Mouse (Mus musculus) stomach, embryonic 16.5 days (tissue): ENCODE data around the gene Gfra1. TPM values are rescaled to one million over a fixed set of nuclear protein-coding genes. Genes with fewer than 3 reads are reported as not detected.

ENCODE experiments used
- ATAC-seq: fragments of 200-750 bp; cut with Nextera tagmentation; 2 replicates; pipeline ENCODE4 v1.8.0; 2017; ENCODE audit warnings: moderate number of reproducible peaks, moderate TSS enrichment; ENCODE audit not compliant: insufficient read depth, low FRiP score
- H3K27ac ChIP-seq: fragments of 300-500 bp; sonication (generic); 2 replicates; pipeline ENCODE4 v1.5.1; 2014; ENCODE audit warnings: low read length
- H3K27me3 ChIP-seq: fragments of 300-500 bp; sonication (generic); 2 replicates; pipeline ENCODE4 v1.6.1; 2014; ENCODE audit warnings: low read length, control low read depth, mixed read lengths; ENCODE audit not compliant: control insufficient read depth, insufficient read depth
- H3K36me3 ChIP-seq: fragments of 300-500 bp; sonication (generic); 2 replicates; pipeline ENCODE4 v1.6.1; 2014; ENCODE audit warnings: low read length; ENCODE audit not compliant: control insufficient read depth, insufficient read depth
- H3K4me1 ChIP-seq: fragments of 300-500 bp; sonication (generic); 2 replicates; pipeline ENCODE4 v1.6.1; 2014; ENCODE audit warnings: low read length, control low read depth, mixed read lengths; ENCODE audit not compliant: control insufficient read depth, insufficient read depth
- H3K4me2 ChIP-seq: fragments of 300-500 bp; sonication (generic); 2 replicates; pipeline ENCODE4 v1.6.1; 2014; ENCODE audit warnings: low read depth, low read length, mixed read lengths
- H3K4me3 ChIP-seq: fragments of 300-500 bp; sonication (generic); replicated peaks from 2 replicates; pipeline ENCODE4 v1.5.1; 2014; ENCODE audit warnings: mild to moderate bottlenecking, low read length
- H3K9ac ChIP-seq: fragments of 300-500 bp; sonication (generic); 2 replicates; pipeline ENCODE4 v1.6.1; 2014; ENCODE audit warnings: low read length
- H3K9me3 ChIP-seq: fragments of 300-500 bp; sonication (generic); replicated peaks from 2 replicates; pipeline ENCODE4 v1.6.1; 2016; ENCODE audit warnings: low read length, control low read depth; ENCODE audit not compliant: control insufficient read depth
- WGBS: fragments of 180-500 bp; shearing (Covaris S2); extraction: QIAGEN DNeasy Blood & Tissue Kit; methylation state at CpG from one replicate; pipeline ENCODE4 v1.1.7; 2014; 5-methylcytosine and 5-hydroxymethylcytosine counted together
- polyA plus RNA-seq: library from polyadenylated mRNA; unstranded; fragments of >200 nt; fragmentation: Nextera tagmentation; extraction: Ambion mirVana; gene quantifications from 2 replicates; pipeline ENCODE4 v1.2.1, GENCODE M21; 2015

Gfra1 gene
- polyA plus RNA-seq, 1 experiment from 2014 or later = 31.1 TPM

DNA sequence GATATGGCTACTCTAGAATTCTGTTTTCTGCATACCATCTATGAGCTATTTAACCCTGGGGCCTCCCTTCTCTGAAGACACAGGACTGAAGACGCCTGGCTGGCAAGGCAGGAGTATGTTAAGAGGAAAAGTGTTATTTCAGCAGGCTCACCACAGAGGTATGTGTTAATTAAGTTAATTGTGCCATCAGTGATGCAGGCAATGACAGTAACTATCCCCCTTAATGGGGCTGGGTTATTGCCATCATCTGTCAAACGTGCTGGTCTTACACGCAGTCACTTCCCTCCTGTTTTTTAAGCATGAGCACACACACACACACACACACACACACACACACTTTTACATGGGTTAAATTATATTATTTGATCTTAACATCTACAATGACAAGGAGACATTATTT is 8.0 kb upstream of the Gfra1 start:
- no peaks in the 10 kb centered on the region for H3K27me3 ChIP-seq
- no peak overlapping the region for H3K4me2 ChIP-seq
- no peaks in the 10 kb centered on the region; the same call in 1 of the 2 replicates for H3K9me3 ChIP-seq
- no peak overlapping the region for H3K9ac ChIP-seq
- H3K4me3 ChIP-seq = no peak overlapping the region
- H3K27ac ChIP-seq = no peak overlapping the region
- ATAC-seq = no peak
- H3K36me3 ChIP-seq = no peaks in the 10 kb centered on the region
- WGBS = 76% methylated on average over 3 of the region's 3 CpGs
- H3K4me1 ChIP-seq = no peaks in the 10 kb centered on the region

DNA sequence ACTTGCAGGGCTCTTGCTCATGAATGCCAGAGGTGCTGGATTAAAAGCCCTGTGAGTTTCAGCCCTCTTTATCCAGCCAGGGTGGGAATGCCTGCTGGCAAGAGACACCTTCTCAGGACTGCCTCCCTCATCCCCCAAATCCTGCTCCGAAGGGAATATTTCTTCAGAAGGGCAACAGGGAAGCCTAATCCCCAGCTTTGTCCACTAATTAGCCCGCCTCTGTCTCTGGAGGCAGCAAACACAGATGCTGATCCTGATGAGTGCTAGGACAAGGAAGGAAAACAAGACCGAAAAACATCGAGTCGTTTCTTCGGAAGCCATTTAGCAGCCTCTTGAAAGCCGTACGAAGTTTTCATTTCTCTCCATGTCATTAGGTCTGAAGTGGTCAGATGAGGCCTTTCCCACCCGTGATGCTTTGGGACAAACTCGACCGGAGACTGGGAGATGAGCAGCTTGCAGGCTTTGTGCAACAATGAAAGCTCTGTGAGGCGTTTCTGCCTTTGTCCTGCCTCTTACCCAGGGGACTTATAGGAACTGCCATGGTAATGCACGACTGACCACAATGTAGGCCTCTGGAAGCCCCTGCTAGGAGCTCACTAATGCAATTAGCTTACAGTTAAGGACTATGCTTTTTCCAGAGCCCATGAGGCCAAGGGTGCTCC is 4.8 kb upstream of the Gfra1 start:
- WGBS = 70% methylated on average over 13 of the region's 13 CpGs
- Histone ChIP-seq H3K4me3 (no peak overlapping the region), H3K4me2 (no peak overlapping the region), H3K4me1 (peaks cover 12% of the 10 kb centered on the region), H3K27ac (no peak overlapping the region; the same call in 1 of the 2 replicates), H3K9me3 (no peaks in the 10 kb centered on the region), H3K27me3 (no peaks in the 10 kb centered on the region), H3K36me3 (no peaks in the 10 kb centered on the region), H3K9ac (no peak overlapping the region)
- ATAC-seq = no peak

DNA sequence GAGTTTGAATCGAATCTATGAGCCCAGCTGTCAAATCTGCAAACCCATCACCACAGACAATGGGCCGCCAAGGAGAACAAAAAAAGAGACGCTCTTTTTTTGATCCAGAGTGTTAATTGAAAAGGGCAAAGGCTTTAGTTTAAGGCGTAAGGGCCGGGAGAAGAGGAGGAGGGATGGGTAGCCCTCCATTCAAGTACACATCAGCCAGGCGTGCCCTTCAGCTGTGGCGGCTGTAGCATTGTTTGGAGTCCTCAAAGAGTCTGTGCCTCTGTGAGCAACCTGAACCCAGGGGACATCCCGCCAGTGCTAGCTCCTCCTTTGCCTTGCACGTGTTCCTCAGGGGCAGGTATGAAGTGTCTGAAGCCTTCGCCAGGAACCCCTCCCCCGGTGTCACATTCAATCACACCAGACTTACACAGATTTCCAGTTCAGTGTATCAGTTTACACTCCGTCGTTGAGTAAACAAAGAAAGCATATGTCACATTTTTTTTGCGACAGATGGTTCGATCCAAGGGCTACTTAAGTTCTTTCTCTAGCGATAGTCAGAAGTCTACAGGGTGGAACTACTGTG is 867 bp upstream of the Gfra1 start:
- Histone ChIP-seq H3K27me3 (peaks cover 17% of the 10 kb centered on the region; the same call in 1 of the 2 replicates), H3K9ac (0 out of 2 replicates have a peak overlapping the region, but pooled peaks have one; percentile 51), H3K27ac (no peak overlapping the region), H3K36me3 (no peaks in the 10 kb centered on the region), H3K4me3 (peak overlapping the region; percentile 63; the same call in 1 of the 2 replicates), H3K9me3 (no peaks in the 10 kb centered on the region), H3K4me1 (peaks cover 25% of the 10 kb centered on the region), H3K4me2 (peak overlapping the region; percentile 98)
- ATAC-seq = no peak
- 9% methylated on average over 16 of the region's 16 CpGs for WGBS

DNA sequence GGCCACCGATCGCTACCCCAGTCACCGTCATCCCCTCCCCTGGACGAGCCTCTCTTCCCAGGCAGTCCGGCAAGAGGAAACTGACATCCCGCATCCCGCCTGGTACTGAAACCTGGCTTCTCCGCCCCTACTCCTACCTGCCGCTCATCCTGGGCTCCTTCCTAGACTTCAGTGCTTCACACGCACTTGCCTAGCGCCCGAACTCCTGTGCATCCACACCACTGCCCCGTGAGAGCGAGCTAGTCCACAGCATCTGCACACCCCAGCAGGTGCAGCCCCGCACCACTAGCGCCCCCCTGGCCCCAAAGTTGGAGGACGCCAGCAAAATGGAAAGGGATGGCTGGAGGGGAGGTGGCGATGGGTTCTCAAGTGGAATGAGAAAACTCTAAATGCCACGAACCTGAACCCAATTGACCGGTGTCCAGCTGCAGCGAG is 631 bp downstream of the Gfra1 start:
- Histone ChIP-seq H3K27ac (peak overlapping the region; percentile 47), H3K4me2 (peak overlapping the region; percentile 98), H3K4me3 (peak overlapping the region; percentile 63), H3K4me1 (peaks cover 25% of the 10 kb centered on the region), H3K9me3 (no peaks in the 10 kb centered on the region), H3K27me3 (peaks cover 17% of the 10 kb centered on the region; the same call in 1 of the 2 replicates), H3K9ac (peak overlapping the region; percentile 69), H3K36me3 (no peaks in the 10 kb centered on the region)
- ATAC-seq = peak; percentile 22; the same call in 1 of the 2 replicates
- WGBS = under 1% methylated on average over 21 of the region's 21 CpGs

DNA sequence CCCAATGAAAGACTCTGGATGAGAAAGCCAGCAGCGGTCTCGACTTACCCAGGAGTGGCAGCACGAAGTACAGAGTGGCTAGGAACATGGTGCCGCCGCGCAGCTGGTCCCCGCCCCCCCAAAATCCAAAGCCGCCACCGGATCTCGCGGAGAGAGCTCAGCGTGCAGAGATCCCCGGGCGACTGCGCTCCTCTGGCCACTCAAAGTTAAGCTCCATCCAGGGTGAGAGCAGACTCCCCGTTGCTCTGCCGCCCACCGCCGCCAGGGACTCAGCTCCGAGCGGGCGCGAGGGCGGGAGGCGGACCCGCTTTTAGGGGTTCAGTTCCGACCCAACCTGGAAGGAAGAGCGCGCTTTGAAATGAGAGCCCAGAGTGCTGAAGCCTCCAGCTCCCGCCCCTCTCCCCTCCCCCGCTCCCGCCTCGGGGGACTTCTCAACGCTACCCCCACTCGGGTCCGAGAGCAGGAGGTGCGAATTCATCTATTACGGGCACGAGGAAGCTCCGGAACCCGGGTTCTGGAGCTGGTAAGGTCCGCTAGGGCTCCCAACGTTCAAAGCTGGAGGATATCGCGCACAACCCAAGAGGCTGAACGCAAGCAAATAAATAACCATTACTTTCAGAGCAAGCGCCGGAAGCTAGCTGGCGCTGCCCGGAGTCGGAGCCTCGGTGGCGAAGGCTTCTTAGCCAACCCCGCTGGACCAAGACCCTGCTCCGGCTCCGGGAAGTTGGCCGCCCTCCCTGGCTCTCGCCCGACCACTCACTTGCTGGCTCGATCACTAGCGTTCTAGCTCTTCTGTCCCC is 1.2 kb downstream of the Gfra1 start:
- no peaks in the 10 kb centered on the region for H3K9me3 ChIP-seq
- peak overlapping the region; percentile 98 for H3K4me2 ChIP-seq
- peak overlapping the region; percentile 63 for H3K4me3 ChIP-seq
- H3K27me3 ChIP-seq = peaks cover 17% of the 10 kb centered on the region; the same call in 1 of the 2 replicates
- peak overlapping the region; percentile 47 for H3K27ac ChIP-seq
- H3K36me3 ChIP-seq = no peaks in the 10 kb centered on the region
- ATAC-seq = peak; percentile 54; the same call in 1 of the 2 replicates
- H3K9ac ChIP-seq = peak overlapping the region; percentile 69
- under 1% methylated on average over 61 of the region's 61 CpGs for WGBS
- peaks cover 25% of the 10 kb centered on the region for H3K4me1 ChIP-seq

DNA sequence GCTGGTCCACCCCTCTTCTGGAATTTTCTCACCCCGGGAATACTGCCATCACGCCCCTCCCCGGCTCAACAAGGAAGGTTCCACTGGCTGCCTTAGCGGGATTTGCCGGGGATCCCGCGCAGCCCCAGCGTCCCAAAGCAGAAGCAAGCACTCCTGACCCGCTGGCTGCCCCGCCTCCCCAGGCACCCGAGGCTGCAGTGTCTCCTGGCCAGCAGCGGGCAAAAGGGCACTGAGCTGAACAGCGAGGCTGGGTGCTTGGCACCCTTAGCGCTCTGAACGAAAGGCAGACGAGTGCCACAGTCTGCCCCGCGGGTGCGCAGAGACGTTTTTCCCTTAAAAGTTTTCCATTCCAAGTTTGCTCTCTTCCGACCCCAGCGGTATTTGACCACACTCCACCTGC is 2.1 kb downstream of the Gfra1 start:
- Histone ChIP-seq H3K36me3 (no peaks in the 10 kb centered on the region), H3K4me3 (peak overlapping the region; percentile 63), H3K9ac (peak overlapping the region; percentile 69), H3K4me1 (peaks cover 25% of the 10 kb centered on the region), H3K27me3 (peaks cover 17% of the 10 kb centered on the region; the same call in 1 of the 2 replicates), H3K27ac (peak overlapping the region; percentile 46; the same call in 1 of the 2 replicates), H3K9me3 (no peaks in the 10 kb centered on the region), H3K4me2 (peak overlapping the region; percentile 98)
- no peak for ATAC-seq
- under 1% methylated on average over 22 of the region's 22 CpGs for WGBS

DNA sequence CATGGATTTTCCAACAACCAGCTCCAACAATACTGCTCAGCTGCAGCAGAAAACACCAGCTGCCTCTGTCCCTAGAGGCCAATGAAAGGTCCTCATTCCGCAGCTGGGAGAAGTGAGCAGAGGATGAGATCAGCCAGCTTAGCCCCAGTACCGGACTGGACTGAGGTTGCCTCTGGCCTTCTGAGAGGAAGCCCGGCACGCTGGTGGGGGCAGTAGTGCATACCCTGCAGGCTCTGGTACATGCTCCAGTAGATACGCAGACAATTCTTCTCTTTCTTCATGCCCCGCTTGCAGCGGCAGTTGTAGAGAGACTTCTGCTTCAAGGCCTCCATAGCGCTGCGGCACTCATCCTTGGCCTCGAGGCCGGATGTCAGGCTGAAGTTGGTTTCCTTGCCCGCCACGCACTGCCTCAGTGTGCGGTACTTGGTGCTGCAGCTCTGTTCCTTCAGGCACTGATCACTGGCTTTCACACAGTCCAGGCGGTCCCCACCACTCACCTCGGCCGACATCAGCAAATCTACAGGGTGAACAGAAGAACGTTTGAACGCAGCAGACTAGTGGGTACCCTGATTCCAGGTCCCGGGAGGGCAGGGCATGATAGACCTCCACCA is 2.7 kb downstream of the Gfra1 start:
- Histone ChIP-seq H3K4me1 (peaks cover 25% of the 10 kb centered on the region), H3K4me2 (peak overlapping the region; percentile 98), H3K36me3 (no peaks in the 10 kb centered on the region), H3K9me3 (no peaks in the 10 kb centered on the region), H3K27ac (peak overlapping the region; percentile 1; the same call in 1 of the 2 replicates), H3K9ac (peak overlapping the region; percentile 69), H3K4me3 (peak overlapping the region; percentile 63), H3K27me3 (peaks cover 17% of the 10 kb centered on the region; the same call in 1 of the 2 replicates)
- no peak for ATAC-seq
- WGBS = 12% methylated on average over 20 of the region's 20 CpGs

DNA sequence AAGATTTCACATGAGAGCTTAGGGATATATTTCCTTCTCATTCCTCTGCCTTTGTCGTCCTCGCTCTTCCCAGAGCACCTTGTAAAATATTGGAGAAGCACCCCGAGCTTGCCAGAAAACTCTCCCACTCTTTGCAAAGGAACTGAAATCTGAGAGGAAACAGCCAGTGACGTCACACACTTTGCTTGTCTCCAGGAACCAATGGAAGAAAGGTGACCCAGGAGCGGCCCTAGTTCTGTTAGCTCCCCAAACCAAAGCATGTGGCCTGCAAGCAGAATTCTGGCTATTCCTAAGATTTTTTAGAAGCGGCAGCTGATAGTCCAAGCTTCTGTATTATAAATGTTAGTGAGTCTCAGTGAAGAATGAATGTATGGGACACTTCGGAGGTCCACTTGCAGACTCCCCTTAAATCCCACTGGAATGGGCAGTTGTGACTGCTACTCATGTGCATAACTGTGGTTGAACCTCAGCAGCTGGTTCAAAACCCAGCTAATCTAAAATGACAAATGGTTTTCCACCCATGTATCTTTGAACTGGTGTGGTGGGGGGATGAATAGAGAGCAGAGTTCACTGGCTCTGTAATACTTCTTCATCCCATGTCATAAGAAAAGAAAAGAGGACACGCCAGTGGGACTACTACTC is 3.4 kb downstream of the Gfra1 start:
- Histone ChIP-seq H3K4me2 (peak overlapping the region; percentile 98), H3K27ac (no peak overlapping the region), H3K36me3 (no peaks in the 10 kb centered on the region), H3K9ac (no peak overlapping the region), H3K4me3 (no peak overlapping the region), H3K4me1 (peaks cover 25% of the 10 kb centered on the region), H3K27me3 (peaks cover 17% of the 10 kb centered on the region; the same call in 1 of the 2 replicates), H3K9me3 (no peaks in the 10 kb centered on the region)
- WGBS = 48% methylated on average over 8 of the region's 8 CpGs
- ATAC-seq = no peak
